Mouse (Mus musculus): ENCODE data around the gene Tesmin. TPM values are rescaled to one million over a fixed set of nuclear protein-coding genes. Genes with fewer than 3 reads are reported as not detected.

Tesmin gene
- 0.80 TPM for total RNA-seq (2023)

DNA sequence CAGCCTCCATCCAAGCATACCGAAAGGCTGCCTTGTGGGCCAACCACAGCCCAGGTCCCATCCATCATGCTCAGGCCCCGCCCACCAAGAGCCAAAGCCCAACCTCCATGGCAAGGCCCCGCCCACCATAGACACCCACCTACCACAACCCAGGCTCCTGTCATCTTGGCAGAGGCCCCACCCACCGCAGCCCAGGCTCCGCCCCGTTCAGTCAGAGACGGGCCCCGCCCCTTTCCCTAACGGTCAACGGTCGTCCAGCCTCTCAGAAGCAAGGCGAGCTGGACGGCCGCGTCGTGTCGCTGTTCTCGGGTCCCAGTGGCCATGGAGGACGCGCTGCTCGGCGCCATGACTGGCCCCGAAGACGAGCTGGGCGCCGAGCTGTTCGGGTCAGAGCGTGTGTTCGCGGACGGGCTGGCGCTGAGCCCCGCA, at the start of gene Tesmin:
TSS of gene Tesmin (plus strand) at position 229 of the 429 bp plus-strand sequence.

DNA sequence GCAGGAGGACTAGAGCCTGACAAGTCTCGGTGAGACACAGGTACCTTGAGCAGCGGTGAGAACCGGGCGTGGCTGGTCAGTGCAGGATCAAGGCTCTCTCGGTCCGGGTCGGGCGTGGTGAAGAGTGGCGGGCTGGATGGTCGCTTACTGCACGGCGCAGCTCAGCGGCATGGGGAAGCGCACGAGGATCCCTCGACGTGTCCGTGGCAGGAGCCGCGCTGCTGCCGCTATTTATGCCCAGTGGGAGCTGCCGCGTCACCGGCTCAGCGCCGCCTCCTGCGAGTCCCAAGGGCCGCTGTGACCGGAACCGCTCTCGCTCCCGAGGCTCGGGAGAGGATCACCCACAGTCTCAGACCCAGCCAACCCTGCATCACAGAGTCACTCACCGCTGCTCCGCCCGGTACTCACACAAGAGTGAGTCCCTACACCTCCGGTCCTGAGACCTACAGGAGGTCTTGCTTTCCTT, 25.6 kb downstream of the Tesmin start, which contains the start of gene Gal:
TSS of gene Gal (minus strand) at position 277 of the 466 bp plus-strand sequence.

Other genes with a start within 250 kb of the Tesmin start
- 56.8 TPM for gene Mrpl21, start 106.0 kb upstream of the Tesmin start, total RNA-seq (2023)
- gene Ighmbp2, start 105.8 kb upstream of the Tesmin start, total RNA-seq (2023) = 14.7 TPM
- 51.6 TPM for gene Cpt1a, start 66.5 kb upstream of the Tesmin start, total RNA-seq (2023)
- gene Gal, start 25.7 kb downstream of the Tesmin start, total RNA-seq (2023) = not detected
- gene Ppp6r3, start 186.9 kb downstream of the Tesmin start, total RNA-seq (2023) = 146 TPM